Mouse (Mus musculus) neural tube, embryonic 14.5 days (tissue): ENCODE results near the gene Gm11541. TPM values are rescaled to one million over a fixed set of nuclear protein-coding genes. Genes with fewer than 3 reads are reported as not detected.

ENCODE experiments used
- ATAC-seq: fragments of 200-750 bp; cut with Nextera tagmentation; 2 replicates; pipeline ENCODE4 v1.8.0; 2017; ENCODE audit warnings: low read depth, mild to moderate bottlenecking, moderate TSS enrichment, moderate library complexity
- H3K27ac ChIP-seq: fragments of 300-500 bp; sonication (generic); 2 replicates; pipeline ENCODE4 v1.5.1; 2014; ENCODE audit warnings: low read depth, mild to moderate bottlenecking, control low read depth, low read length, moderate library complexity, mixed read lengths
- H3K27me3 ChIP-seq: fragments of 300-500 bp; sonication (generic); 2 replicates; pipeline ENCODE4 v1.6.1; 2014; ENCODE audit warnings: low read length; ENCODE audit not compliant: control insufficient read depth, insufficient read depth
- H3K36me3 ChIP-seq: fragments of 300-500 bp; sonication (generic); 2 replicates; pipeline ENCODE4 v1.6.1; 2014; ENCODE audit warnings: low read length, mixed read lengths; ENCODE audit not compliant: control insufficient read depth, insufficient read depth
- H3K4me1 ChIP-seq: fragments of 300-500 bp; sonication (generic); 2 replicates; pipeline ENCODE4 v1.6.1; 2014; ENCODE audit warnings: low read length; ENCODE audit not compliant: control insufficient read depth, insufficient read depth
- H3K4me2 ChIP-seq: fragments of 300-500 bp; sonication (generic); 2 replicates; pipeline ENCODE4 v1.6.1; 2014; ENCODE audit warnings: mild to moderate bottlenecking, low read depth, low read length, control low read depth
- H3K4me3 ChIP-seq: fragments of 300-500 bp; sonication (generic); 2 replicates; pipeline ENCODE4 v1.5.1; 2014; ENCODE audit warnings: low read depth, low read length, control low read depth, mixed read lengths
- H3K9ac ChIP-seq: fragments of 300-500 bp; sonication (generic); replicated peaks from 2 replicates; pipeline ENCODE4 v1.6.1; 2014; ENCODE audit warnings: low read depth, mild to moderate bottlenecking, control low read depth, low read length, mixed read lengths
- H3K9me3 ChIP-seq: fragments of 300-500 bp; sonication (generic); 2 replicates; pipeline ENCODE4 v1.6.1; 2016; ENCODE audit warnings: low read length; ENCODE audit not compliant: control insufficient read depth
- WGBS: fragments of 180-500 bp; shearing (Covaris S2); extraction: QIAGEN DNeasy Blood & Tissue Kit; methylation state at CpG from one replicate; pipeline ENCODE4 v1.1.7; 2014; 5-methylcytosine and 5-hydroxymethylcytosine counted together
- polyA plus RNA-seq: library from polyadenylated mRNA; unstranded; fragments of >200 nt; fragmentation: Nextera tagmentation; extraction: Ambion mirVana; gene quantifications from 2 replicates; pipeline ENCODE4 v1.2.1, GENCODE M21; 2014

The Gm11541 gene
- polyA plus RNA-seq, 1 experiment from 2014 or later, result not detected

DNA sequence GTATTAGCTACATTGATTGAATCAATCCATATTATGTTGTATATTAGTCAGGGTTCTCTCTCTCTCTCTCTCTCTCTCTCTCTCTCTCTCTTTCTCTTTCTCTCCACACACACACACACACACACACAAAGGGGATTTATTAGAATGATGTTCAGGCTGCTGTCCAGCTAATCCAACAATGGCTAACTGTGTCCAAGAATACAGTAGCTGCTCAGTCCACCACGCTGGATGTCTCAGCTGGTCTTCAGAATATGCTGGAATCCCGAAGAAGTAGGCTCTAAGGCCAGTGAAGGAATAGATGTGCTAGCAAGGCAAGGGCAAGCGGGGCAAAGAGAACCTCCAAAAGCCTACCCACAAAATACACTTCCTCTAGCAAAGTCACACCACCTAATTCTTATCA is 23.0 kb upstream of the Gm11541 start:
- no peaks in the 10 kb centered on the region for H3K4me1 ChIP-seq
- H3K27me3 ChIP-seq, result no peaks in the 10 kb centered on the region
- ATAC-seq, result no peak
- no peak overlapping the region for H3K9ac ChIP-seq
- no peaks in the 10 kb centered on the region for H3K9me3 ChIP-seq
- H3K4me2 ChIP-seq, result no peak overlapping the region
- no peak overlapping the region for H3K27ac ChIP-seq
- H3K36me3 ChIP-seq, result no peaks in the 10 kb centered on the region
- 88% methylated on average over 3 of the region's 3 CpGs for WGBS
- H3K4me3 ChIP-seq, result no peak overlapping the region

DNA sequence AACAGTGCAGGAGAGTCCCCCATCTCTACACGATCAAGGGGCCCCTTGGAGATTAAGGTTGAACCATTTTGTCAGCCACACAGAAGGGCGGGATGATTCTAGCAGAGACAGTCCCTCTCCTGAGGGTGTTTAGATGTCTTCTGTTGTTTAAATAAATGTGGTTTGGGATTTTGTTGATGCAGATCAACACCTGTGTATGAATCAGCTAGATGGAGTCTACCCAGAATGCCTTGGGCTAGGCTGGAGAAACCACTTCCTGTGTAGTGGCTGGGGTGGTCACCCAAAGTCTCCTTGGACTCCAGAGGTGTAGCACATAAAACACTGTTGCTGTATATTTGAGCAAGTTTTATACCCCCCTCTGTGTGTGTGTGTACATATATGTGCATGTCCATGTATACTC is 14.9 kb upstream of the Gm11541 start:
- Histone ChIP-seq H3K27ac (no peak overlapping the region), H3K36me3 (no peaks in the 10 kb centered on the region), H3K9me3 (no peaks in the 10 kb centered on the region), H3K4me2 (no peak overlapping the region), H3K4me3 (no peak overlapping the region), H3K4me1 (no peaks in the 10 kb centered on the region), H3K9ac (no peak overlapping the region), H3K27me3 (no peaks in the 10 kb centered on the region)
- no peak for ATAC-seq
- WGBS, result 91% methylated on average over 2 of the region's 2 CpGs

DNA sequence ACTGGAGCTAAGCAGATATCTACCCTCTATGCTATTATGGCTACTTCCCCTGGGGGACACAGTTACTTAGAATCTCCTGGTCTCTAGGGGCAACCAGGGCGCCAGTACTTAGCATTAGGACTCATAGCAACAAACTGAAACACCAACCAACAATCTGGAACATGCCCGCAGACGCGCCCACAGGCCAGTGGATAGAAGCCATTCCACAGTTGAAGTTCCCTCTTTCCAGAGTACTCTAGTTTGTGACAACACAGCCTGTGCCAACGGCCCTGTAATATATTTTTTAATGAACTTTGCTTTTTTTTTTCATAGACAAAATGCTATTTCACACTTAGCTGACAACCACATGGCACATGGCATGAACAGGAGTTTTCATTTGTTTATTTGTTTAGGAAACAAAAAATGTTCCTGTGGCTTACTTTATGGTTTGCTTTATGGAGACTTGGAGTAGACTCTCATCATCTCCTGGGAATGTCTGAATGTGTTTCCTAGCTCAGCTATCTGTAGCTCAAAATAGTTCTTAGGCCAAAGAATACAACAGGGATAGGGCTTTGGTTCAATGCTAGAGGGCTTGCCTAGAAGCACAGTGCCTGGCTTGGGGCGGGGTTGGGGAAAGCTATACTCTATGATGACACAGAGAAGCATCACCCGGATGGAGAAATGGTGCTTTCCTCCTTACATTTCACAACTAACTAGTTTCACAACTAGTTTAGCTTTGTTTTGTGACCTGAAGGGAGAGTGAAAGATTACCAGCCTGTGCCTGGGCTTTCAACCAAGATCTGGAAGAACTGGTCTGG is 14.0 kb upstream of the Gm11541 start:
- WGBS, result 84% methylated on average over 7 of the region's 7 CpGs
- Histone ChIP-seq H3K4me3 (no peak overlapping the region), H3K27me3 (no peaks in the 10 kb centered on the region), H3K4me2 (no peak overlapping the region), H3K9ac (no peak overlapping the region), H3K27ac (no peak overlapping the region), H3K36me3 (no peaks in the 10 kb centered on the region), H3K9me3 (no peaks in the 10 kb centered on the region), H3K4me1 (no peaks in the 10 kb centered on the region)
- ATAC-seq, result no peak

DNA sequence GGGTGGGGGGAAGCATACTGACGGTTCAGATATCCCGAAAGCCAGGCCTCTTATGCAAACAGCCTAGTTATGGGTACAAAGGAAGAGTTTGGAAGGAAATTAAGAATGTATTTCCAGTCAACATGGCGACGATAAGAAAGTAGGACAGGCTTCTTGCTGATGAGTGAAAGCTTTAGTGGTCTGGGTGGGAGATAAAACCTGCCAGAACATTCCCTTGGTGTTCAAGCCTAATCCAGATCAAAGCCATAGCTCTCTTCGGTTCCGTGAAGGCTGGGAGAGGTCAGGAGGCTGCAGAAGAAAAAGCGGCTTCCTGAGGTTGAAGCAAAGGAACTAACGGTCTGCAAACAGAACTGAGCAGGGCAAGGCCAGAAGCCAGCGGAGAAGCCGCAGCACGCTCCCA is 12.9 kb upstream of the Gm11541 start:
- H3K4me2 ChIP-seq, result no peak overlapping the region

DNA sequence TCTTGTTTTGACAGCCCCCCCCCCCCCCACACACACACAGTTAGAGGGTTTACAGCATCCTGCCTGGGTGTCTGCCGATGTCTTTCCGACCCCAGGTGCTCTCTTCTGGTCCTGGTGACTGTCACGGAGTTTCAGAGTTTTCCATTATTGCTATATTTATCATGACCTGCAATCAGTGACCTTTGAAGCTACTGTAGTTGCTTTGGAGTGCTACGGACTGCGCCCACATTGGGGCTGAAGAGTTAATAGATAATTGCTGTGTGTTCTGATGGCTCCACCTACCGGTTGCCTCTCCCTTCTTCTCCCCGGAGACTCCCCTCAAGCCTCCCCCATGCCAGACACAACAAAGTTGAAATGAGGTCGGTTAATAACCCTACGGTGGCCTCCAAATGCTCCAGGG is 12.5 kb upstream of the Gm11541 start:
- no peak for ATAC-seq
- Histone ChIP-seq H3K27ac (no peak overlapping the region), H3K9me3 (no peaks in the 10 kb centered on the region), H3K9ac (no peak overlapping the region), H3K4me1 (no peaks in the 10 kb centered on the region), H3K4me3 (no peak overlapping the region), H3K27me3 (no peaks in the 10 kb centered on the region), H3K4me2 (no peak overlapping the region; the same call in 1 of the 2 replicates), H3K36me3 (no peaks in the 10 kb centered on the region)
- WGBS, result 10% methylated on average over 9 of the region's 9 CpGs

More for the DNA sequence above, 12.9 kb upstream of the Gm11541 start:
- no peaks in the 10 kb centered on the region for H3K9me3 ChIP-seq
- no peak overlapping the region for H3K4me3 ChIP-seq
- H3K36me3 ChIP-seq, result no peaks in the 10 kb centered on the region
- WGBS, result 43% methylated on average over 11 of the region's 11 CpGs
- H3K9ac ChIP-seq, result no peak overlapping the region
- no peak overlapping the region for H3K27ac ChIP-seq
- no peaks in the 10 kb centered on the region for H3K27me3 ChIP-seq
- no peaks in the 10 kb centered on the region for H3K4me1 ChIP-seq
- ATAC-seq, result no peak

DNA sequence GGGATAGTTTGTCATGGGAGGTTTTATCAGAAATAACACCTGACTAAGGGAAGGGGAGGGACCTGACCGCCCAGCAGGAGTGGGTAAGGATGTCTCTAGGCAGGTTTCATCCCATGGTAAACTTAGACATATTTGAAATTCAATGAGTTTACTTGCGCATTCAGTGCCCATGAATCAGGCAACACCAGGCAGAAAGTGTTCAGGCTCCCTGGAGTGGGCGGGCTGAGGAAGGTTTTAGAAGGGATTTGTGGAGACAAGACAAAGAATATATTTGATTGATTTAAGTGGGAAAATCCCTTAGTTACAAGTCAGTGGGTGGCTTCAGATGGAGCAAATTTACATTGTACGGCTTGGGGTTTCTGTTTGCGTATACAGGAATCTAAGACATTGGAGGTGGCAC is 11.3 kb upstream of the Gm11541 start:
- Histone ChIP-seq H3K27ac (no peak overlapping the region), H3K4me1 (no peaks in the 10 kb centered on the region), H3K4me2 (no peak overlapping the region), H3K27me3 (no peaks in the 10 kb centered on the region), H3K9me3 (no peaks in the 10 kb centered on the region), H3K36me3 (no peaks in the 10 kb centered on the region), H3K4me3 (no peak overlapping the region), H3K9ac (no peak overlapping the region)
- WGBS, result 64% methylated on average over 5 of the region's 5 CpGs
- ATAC-seq, result no peak

DNA sequence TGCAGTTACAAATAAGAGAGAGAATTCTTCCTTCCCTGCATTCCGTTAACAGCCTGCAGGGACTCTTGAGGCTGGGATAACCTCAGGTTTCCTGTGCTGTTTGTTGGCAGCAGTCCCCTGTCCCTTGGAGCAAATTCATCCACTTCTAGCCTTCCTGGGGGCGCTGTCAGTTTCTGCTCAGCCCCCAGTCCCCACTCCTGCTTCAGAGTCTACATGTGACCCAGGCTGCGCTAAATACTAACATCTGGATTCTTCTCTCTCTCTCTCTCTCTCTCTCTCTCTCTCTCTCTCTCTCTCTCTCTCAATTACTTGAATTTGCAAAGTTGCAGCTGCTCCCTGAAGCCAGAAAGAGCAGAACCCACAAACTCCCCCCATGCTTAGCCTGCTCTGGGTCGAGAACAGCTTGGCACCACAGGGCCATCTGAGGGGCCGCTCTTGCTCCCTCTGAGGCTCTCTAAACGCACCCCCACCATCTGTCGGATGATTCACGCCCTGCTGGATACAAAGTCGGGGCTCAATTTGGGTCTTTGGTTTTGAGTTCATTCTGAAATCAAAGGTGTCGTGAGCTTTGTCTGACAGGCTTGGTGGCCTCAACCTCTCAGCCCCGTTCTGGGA is 9.1 kb upstream of the Gm11541 start:
- no peaks in the 10 kb centered on the region for H3K9me3 ChIP-seq
- no peak overlapping the region for H3K27ac ChIP-seq
- no peak overlapping the region for H3K4me3 ChIP-seq
- ATAC-seq, result no peak
- H3K4me2 ChIP-seq, result no peak overlapping the region
- H3K9ac ChIP-seq, result no peak overlapping the region
- no peaks in the 10 kb centered on the region for H3K27me3 ChIP-seq
- no peaks in the 10 kb centered on the region for H3K36me3 ChIP-seq
- 52% methylated on average over 11 of the region's 11 CpGs for WGBS
- H3K4me1 ChIP-seq, result no peaks in the 10 kb centered on the region

DNA sequence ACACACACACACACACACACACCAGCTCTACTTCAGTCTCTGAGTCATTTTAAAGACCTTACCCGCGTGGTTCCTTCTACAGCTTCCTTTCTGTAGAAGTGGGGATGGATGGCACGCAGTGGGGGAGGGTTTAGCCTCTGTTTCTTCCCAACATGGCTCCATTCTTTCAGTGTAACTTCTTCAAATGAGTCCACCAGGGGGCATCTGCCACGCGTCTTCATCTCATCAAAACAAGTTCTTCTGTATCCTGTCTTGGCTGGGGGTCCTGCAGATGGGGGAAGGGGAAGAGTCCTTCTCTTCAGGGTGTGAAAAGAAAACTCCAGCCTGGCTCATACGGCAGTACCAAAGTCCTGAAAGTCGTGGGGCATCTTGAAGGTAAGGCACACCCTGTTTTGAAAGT is 279 bp downstream of the Gm11541 start:
- no peak overlapping the region for H3K4me2 ChIP-seq
- no peak overlapping the region for H3K27ac ChIP-seq
- H3K27me3 ChIP-seq, result no peaks in the 10 kb centered on the region
- H3K36me3 ChIP-seq, result no peaks in the 10 kb centered on the region
- 0 out of 2 replicates have a peak, but pooled peaks cover 4% of the 10 kb centered on the region for H3K4me1 ChIP-seq
- ATAC-seq, result no peak
- H3K4me3 ChIP-seq, result no peak overlapping the region
- no peak overlapping the region for H3K9ac ChIP-seq
- H3K9me3 ChIP-seq, result no peaks in the 10 kb centered on the region
- WGBS, result 53% methylated on average over 7 of the region's 7 CpGs

DNA sequence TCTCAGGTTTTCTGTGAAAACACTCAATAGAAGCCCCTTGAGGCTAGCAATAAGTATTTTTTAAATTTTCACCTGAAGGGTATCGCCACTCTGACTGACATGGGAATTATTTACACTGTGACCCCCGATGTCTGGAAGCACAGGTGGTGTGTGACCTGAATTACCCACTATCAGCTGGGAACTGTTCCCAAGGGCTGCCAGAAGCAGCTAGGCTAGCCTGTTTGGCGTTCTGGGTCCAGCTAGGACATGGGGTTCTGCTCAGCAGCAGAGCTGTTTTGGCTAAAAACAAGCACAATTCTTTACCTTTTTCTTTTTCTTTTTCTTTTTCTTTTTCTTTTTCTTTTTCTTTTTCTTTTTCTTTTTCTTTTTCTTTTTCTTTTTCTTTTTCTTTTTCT is 2.1 kb downstream of the Gm11541 start:
- Histone ChIP-seq H3K4me2 (no peak overlapping the region), H3K9ac (no peak overlapping the region), H3K9me3 (no peaks in the 10 kb centered on the region), H3K4me1 (0 out of 2 replicates have a peak, but pooled peaks cover 4% of the 10 kb centered on the region), H3K27ac (no peak overlapping the region), H3K36me3 (no peaks in the 10 kb centered on the region), H3K4me3 (no peak overlapping the region), H3K27me3 (no peaks in the 10 kb centered on the region)
- 46% methylated on average over 3 of the region's 3 CpGs for WGBS
- ATAC-seq, result no peak
